Mouse (Mus musculus): ENCODE data around the gene Pebp1.

Gene Pebp1

GRCm38 (mm10) chr5:117286831-117287822, at the start of gene Pebp1:
Gene Pebp1 (minus strand): TSS chr5:117287625.
- under 1% methylated on average over 77 of the region's 77 CpGs for WGBS

- WGBS = 93% methylated on average over 7 of the region's 7 CpGs
These were observed 43.0 kb upstream of the Pebp1 start for GRCm38 (mm10) chr5:117330457-117330856.

- 75% methylated on average over 6 of the region's 6 CpGs for WGBS
These were observed 39.0 kb upstream of the Pebp1 start for GRCm38 (mm10) chr5:117326408-117326807.

- 91% methylated on average over 9 of the region's 9 CpGs for WGBS
These were observed 36.3 kb upstream of the Pebp1 start for GRCm38 (mm10) chr5:117323751-117324150.

- WGBS = 1% methylated on average over 78 of the region's 81 CpGs
These were observed 31.6 kb upstream of the Pebp1 start, which contains the start of gene Vsig10 for GRCm38 (mm10) chr5:117318741-117319629. Gene Vsig10 (plus strand): TSS chr5:117319083.

GRCm38 (mm10) chr5:117314587-117315428, 27.4 kb upstream of the Pebp1 start:
- WGBS = 50% methylated on average over 9 of the region's 9 CpGs

GRCm38 (mm10) chr5:117313909-117314308, 26.5 kb upstream of the Pebp1 start:
- 50% methylated on average over 10 of the region's 10 CpGs for WGBS

GRCm38 (mm10) chr5:117313420-117313819, 26.0 kb upstream of the Pebp1 start:
- WGBS = 33% methylated on average over 14 of the region's 14 CpGs

- 30% methylated on average over 11 of the region's 11 CpGs for WGBS
These were observed 20.3 kb upstream of the Pebp1 start for GRCm38 (mm10) chr5:117307699-117308098.

- WGBS = 90% methylated on average over 2 of the region's 2 CpGs
These were observed 19.4 kb upstream of the Pebp1 start for GRCm38 (mm10) chr5:117306826-117307225.

- 84% methylated on average over 5 of the region's 5 CpGs for WGBS
These were observed 18.3 kb upstream of the Pebp1 start for GRCm38 (mm10) chr5:117305754-117306153.

GRCm38 (mm10) chr5:117304947-117305346, 17.5 kb upstream of the Pebp1 start:
- 50% methylated on average over 7 of the region's 7 CpGs for WGBS

- 73% methylated on average over 18 of the region's 18 CpGs for WGBS
These were observed 16.5 kb upstream of the Pebp1 start for GRCm38 (mm10) chr5:117303691-117304579.

GRCm38 (mm10) chr5:117302899-117303298, 15.5 kb upstream of the Pebp1 start:
- whole genome bisulfite sequencing = 73% methylated on average over 3 of the region's 3 CpGs

- 94% methylated on average over 8 of the region's 8 CpGs for WGBS
These were observed 7.6 kb upstream of the Pebp1 start for GRCm38 (mm10) chr5:117295011-117295410.

- WGBS = 83% methylated on average over 3 of the region's 3 CpGs
These were observed 6.4 kb upstream of the Pebp1 start for GRCm38 (mm10) chr5:117293776-117294175.

- 77% methylated on average over 6 of the region's 6 CpGs for WGBS
These were observed 5.1 kb upstream of the Pebp1 start for GRCm38 (mm10) chr5:117292547-117292946.

GRCm38 (mm10) chr5:117291312-117291711, 3.9 kb upstream of the Pebp1 start:
- 79% methylated on average over 3 of the region's 3 CpGs for WGBS

GRCm38 (mm10) chr5:117290081-117290480, 2.7 kb upstream of the Pebp1 start:
- WGBS = 87% methylated on average over 2 of the region's 2 CpGs

GRCm38 (mm10) chr5:117286286-117286685, 1.1 kb downstream of the Pebp1 start:
- 33% methylated on average over 3 of the region's 3 CpGs for WGBS
